Mouse (Mus musculus) lung, embryonic 14.5 days (tissue): Measurements from ENCODE around the gene Atg16l2. TPM values are rescaled to one million over a fixed set of nuclear protein-coding genes. Genes with fewer than 3 reads are reported as not detected.

Experiments used
- ATAC-seq: fragments of 200-750 bp; cut with Nextera tagmentation; 2 replicates; pipeline ENCODE4 v1.8.0; 2017; ENCODE audit warnings: mild to moderate bottlenecking, moderate TSS enrichment, moderate library complexity; ENCODE audit not compliant: insufficient read depth
- DNase-seq: peaks from one replicate; pipeline ENCODE4 v3.0.0-alpha.2; 2015
- H3K27ac ChIP-seq: fragments of 300-500 bp; sonication (generic); 2 replicates; pipeline ENCODE4 v1.5.1; 2014; ENCODE audit warnings: low read depth, mild to moderate bottlenecking, moderate library complexity
- H3K27me3 ChIP-seq: fragments of 300-500 bp; sonication (generic); 2 replicates; pipeline ENCODE4 v1.6.1; 2014; ENCODE audit warnings: low read length, control low read depth; ENCODE audit not compliant: insufficient read depth
- H3K36me3 ChIP-seq: fragments of 300-500 bp; sonication (generic); 2 replicates; pipeline ENCODE4 v1.6.1; 2014; ENCODE audit warnings: control low read depth; ENCODE audit not compliant: insufficient read depth
- H3K4me1 ChIP-seq: fragments of 300-500 bp; sonication (generic); 2 replicates; pipeline ENCODE4 v1.6.1; 2014; ENCODE audit warnings: antibody characterized with exemption, control low read depth; ENCODE audit not compliant: insufficient read depth
- H3K4me2 ChIP-seq: fragments of 300-500 bp; sonication (generic); 2 replicates; pipeline ENCODE4 v1.6.1; 2014; ENCODE audit warnings: mild to moderate bottlenecking
- H3K4me3 ChIP-seq: fragments of 300-500 bp; sonication (generic); 2 replicates; pipeline ENCODE4 v1.5.1; 2014; ENCODE audit warnings: low read depth, low read length
- H3K9ac ChIP-seq: fragments of 300-500 bp; sonication (generic); 2 replicates; pipeline ENCODE4 v1.6.1; 2014
- H3K9me3 ChIP-seq: fragments of 300-500 bp; sonication (generic); 2 replicates; pipeline ENCODE4 v1.6.1; 2016; ENCODE audit warnings: low read depth, low read length, control low read depth
- CTCF ChIP-seq: IDR thresholded peaks from 2 replicates; pipeline ENCODE4 v1.5.1; 2016; ENCODE audit warnings: antibody characterized with exemption, low read depth
- WGBS: fragments of 180-500 bp; shearing (Covaris S2); extraction: QIAGEN DNeasy Blood & Tissue Kit; methylation state at CpG from one replicate; pipeline ENCODE4 v1.1.7; 2014; 5-methylcytosine and 5-hydroxymethylcytosine counted together
- polyA plus RNA-seq: library from polyadenylated mRNA; unstranded; fragments of >200 nt; fragmentation: Nextera tagmentation; extraction: Ambion mirVana; gene quantifications from 2 replicates; pipeline ENCODE4 v1.2.1, GENCODE M21; 2014

Atg16l2 gene
- polyA plus RNA-seq, 1 experiment from 2014 or later = 13.2 TPM

DNA sequence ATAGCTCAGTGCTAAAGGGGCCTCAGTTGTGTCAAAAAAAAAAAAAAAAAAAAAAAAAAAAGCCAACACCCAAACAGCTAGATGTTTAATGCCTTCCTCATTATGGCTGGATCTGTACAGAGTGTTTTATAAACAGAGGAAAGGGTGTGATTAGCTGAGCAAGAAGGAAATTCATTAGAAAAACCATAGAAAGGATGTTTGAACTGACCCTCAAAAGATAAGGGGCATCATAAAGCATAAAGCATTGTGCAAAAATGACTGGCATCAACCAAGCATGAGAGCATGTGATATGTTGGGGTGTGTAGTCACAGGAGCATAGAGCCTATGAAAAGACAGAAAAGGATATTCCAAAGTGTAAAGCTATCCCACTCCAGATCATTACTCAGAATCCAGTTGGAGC lies 43.6 kb downstream of the Atg16l2 start:
- TF ChIP-seq CTCF = no peak
- DNase-seq (peak; percentile 7), ATAC-seq (no peak)
- Histone ChIP-seq H3K4me2 (no peak overlapping the region), H3K4me3 (no peak overlapping the region), H3K4me1 (no peaks in the 10 kb centered on the region), H3K9me3 (no peaks in the 10 kb centered on the region), H3K27me3 (no peaks in the 10 kb centered on the region), H3K36me3 (peaks cover 29% of the 10 kb centered on the region), H3K9ac (no peak overlapping the region), H3K27ac (no peak overlapping the region)

DNA sequence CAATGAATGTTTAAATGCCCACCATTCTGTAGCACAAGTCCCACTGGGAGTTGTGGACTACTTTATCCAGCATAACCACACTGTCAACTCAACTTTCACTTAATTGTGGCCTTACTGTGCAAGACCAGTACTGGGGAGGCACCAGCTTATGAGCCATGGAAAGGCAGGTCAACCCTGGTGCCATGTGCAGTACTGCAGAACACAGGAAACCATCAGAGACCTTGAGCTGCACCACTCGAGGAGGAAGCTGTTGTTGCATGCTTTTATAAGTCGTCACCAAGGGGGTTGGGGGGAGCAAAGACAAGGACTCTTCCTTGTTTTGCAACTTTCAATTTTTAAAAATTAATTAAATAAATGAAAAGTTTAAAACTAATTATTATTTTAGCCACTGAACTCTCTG lies 49.0 kb downstream of the Atg16l2 start:
- Histone ChIP-seq H3K4me1 (no peaks in the 10 kb centered on the region), H3K9me3 (no peaks in the 10 kb centered on the region), H3K27ac (no peak overlapping the region), H3K36me3 (peaks cover 24% of the 10 kb centered on the region), H3K9ac (no peak overlapping the region), H3K27me3 (no peaks in the 10 kb centered on the region), H3K4me2 (no peak overlapping the region), H3K4me3 (no peak overlapping the region)
- TF ChIP-seq CTCF = no peak
- ATAC-seq = no peak
- WGBS = 58% methylated on average over 2 of the region's 2 CpGs
- no peak for DNase-seq

DNA sequence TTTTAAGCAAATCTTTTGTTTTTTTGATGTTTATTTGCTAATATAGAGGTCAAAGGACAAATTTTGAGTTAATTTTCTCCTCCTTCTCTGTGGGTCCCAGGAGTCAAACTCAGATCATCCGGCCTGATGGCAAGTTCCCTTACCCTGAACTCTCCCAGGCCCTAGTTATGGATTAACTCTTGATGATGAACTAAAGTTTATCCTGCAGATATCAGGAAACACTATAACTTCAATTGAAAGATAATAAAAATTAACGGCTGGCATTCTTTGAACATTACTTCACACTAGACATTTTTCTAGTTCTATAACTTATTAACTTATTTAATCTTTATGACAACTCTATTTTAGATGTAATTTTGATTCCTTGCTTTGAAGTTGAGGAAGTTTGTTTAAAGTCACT lies 52.9 kb downstream of the Atg16l2 start:
- Histone ChIP-seq H3K9me3 (no peaks in the 10 kb centered on the region), H3K4me2 (no peak overlapping the region), H3K9ac (no peak overlapping the region), H3K4me1 (no peaks in the 10 kb centered on the region), H3K36me3 (peaks cover 16% of the 10 kb centered on the region), H3K4me3 (no peak overlapping the region), H3K27ac (no peak overlapping the region), H3K27me3 (no peaks in the 10 kb centered on the region)
- no peak for DNase-seq
- no peak for ATAC-seq
- WGBS = 46% methylated on average over 2 of the region's 2 CpGs
- TF ChIP-seq CTCF = no peak

DNA sequence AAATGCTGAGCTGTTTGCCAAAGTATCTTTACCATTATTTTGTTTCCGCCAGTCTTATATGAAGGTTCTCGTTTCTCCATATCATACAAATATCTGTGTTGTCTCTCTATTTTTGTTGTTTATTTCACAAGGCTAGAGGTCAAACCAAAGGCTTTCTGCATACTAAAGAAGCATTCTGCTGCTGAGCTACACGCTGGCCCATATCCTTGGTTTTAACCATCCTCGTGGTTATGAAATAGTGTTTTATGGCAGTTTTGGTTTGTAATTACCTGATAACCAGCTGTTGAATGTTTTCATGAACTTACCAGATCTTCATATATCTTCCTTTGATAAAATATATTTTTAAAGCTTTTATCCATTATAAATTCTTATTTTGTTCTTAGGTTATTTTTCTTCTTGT lies 53.3 kb downstream of the Atg16l2 start:
- no peaks in the 10 kb centered on the region for H3K27me3 ChIP-seq
- H3K9me3 ChIP-seq = no peaks in the 10 kb centered on the region
- peaks cover 14% of the 10 kb centered on the region for H3K36me3 ChIP-seq
- WGBS = 79% methylated on average over 4 of the region's 4 CpGs
- no peak for TF ChIP-seq CTCF
- H3K9ac ChIP-seq = no peak overlapping the region
- H3K27ac ChIP-seq = no peak overlapping the region
- DNase-seq (no peak), ATAC-seq (no peak)
- H3K4me2 ChIP-seq = no peak overlapping the region
- H3K4me1 ChIP-seq = no peaks in the 10 kb centered on the region
- H3K4me3 ChIP-seq = no peak overlapping the region

DNA sequence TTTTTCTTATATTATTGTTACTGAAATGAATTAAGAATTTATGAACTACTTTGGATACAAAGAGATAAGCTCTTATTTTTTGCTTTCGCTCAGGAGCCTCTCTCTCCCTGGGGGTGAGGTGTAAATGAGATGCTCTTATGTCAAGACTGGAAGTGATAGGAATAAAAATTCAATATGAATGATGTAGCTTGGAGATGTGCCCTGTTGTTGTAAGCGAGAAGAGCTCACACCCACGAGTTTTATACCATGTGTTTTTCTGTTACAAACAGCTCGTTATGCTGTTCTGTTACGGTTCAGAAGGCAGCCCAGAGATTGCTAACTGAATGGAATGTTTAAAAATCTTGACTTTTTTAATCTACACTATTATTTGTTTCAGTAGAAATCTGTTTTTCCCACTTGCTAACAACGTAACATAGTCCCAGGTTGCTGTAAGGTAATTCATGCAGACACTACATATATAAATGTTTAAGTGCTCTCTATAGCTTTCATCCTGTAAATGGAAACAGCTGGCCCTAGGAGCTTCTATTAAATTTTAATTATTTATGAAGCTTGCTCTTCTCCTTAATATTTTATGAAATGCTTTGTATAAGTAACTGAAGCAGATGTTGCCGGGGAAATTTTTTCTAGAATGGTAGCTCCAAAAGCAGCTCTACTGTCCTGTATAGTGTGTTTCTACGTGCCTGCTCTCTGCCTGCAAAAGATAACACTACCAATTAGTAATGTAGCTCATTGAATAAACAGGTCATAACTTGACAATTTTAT lies 65.2 kb downstream of the Atg16l2 start:
- DNase-seq (peak; percentile 66), ATAC-seq (no peak)
- Histone ChIP-seq H3K9me3 (no peaks in the 10 kb centered on the region), H3K36me3 (peaks cover 8% of the 10 kb centered on the region; the same call in 1 of the 2 replicates), H3K4me1 (no peaks in the 10 kb centered on the region), H3K4me2 (no peak overlapping the region), H3K27me3 (no peaks in the 10 kb centered on the region), H3K4me3 (no peak overlapping the region), H3K27ac (no peak overlapping the region), H3K9ac (no peak overlapping the region)
- WGBS = 60% methylated on average over 8 of the region's 8 CpGs
- no peak for TF ChIP-seq CTCF

DNA sequence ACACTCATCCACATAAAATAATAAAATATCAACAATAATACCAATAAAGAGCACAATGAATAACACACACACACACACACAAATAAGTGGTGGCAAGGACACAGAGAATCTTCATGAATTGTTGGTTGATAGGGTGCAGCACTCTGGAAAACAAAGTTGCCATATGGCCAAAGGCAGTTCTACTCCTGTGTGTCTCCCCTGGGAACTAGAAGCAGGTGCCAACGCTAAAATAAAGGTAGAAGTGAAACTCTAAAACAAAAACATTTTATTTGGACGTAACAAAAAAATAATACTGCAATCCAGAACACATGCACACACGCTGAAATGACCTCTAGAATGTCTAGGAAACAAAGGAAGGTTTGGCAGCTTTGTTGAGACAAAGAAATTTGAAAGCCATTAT lies 69.3 kb downstream of the Atg16l2 start:
- TF ChIP-seq CTCF = no peak
- no peak overlapping the region for H3K4me3 ChIP-seq
- H3K4me2 ChIP-seq = no peak overlapping the region
- ATAC-seq (no peak), DNase-seq (no peak)
- H3K36me3 ChIP-seq = peaks cover 8% of the 10 kb centered on the region; the same call in 1 of the 2 replicates
- no peaks in the 10 kb centered on the region for H3K27me3 ChIP-seq
- H3K9me3 ChIP-seq = no peaks in the 10 kb centered on the region
- H3K4me1 ChIP-seq = no peaks in the 10 kb centered on the region
- H3K9ac ChIP-seq = no peak overlapping the region
- 78% methylated on average over 3 of the region's 3 CpGs for whole genome bisulfite sequencing
- no peak overlapping the region for H3K27ac ChIP-seq

DNA sequence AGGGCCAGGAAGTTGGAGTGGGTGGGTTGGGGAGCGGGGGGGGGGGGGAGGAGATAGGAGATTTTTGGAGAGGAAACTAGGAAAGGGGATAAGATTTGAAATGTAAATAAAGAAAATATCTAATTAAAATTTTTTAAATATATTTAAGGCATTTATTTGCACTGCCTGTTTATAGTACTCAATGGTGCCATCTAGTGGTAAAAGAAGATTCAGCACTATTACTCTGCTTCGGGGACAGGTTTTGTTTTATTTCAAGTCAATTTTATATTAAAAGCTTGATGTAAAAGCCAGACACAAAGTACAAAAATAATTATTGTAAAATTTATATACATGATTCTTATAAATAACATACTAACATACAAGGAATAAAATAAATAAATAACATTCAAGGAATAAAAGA lies 70.6 kb downstream of the Atg16l2 start:
- no peak overlapping the region for H3K9ac ChIP-seq
- DNase-seq (peak; percentile 85), ATAC-seq (no peak)
- no peaks in the 10 kb centered on the region for H3K9me3 ChIP-seq
- H3K4me2 ChIP-seq = no peak overlapping the region
- H3K36me3 ChIP-seq = peaks cover 8% of the 10 kb centered on the region; the same call in 1 of the 2 replicates
- 46% methylated on average over 2 of the region's 2 CpGs for WGBS
- no peak overlapping the region for H3K4me3 ChIP-seq
- H3K4me1 ChIP-seq = no peaks in the 10 kb centered on the region
- peak; percentile 57 for TF ChIP-seq CTCF
- H3K27me3 ChIP-seq = no peaks in the 10 kb centered on the region
- no peak overlapping the region for H3K27ac ChIP-seq

DNA sequence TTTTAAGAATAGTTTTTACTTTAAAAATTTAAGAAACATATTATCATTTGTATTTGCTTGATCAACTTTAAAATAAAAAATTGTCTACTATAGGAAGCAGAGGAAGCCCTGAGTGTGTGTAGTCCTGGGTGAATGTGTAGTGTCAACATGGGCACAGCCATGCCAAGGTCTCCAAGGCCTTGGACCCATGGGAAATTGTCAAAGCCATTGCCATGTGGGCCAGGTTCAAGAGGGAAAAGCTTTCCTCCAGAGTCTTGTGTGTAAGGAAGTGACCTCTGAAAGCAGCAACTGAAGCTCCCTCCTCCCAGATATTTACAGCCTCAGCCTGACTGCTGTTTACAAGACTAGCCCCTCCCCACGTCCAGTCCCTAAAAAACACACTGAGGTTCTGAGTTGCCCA lies 72.7 kb downstream of the Atg16l2 start:
- Histone ChIP-seq H3K27ac (no peak overlapping the region), H3K4me2 (no peak overlapping the region), H3K9ac (no peak overlapping the region), H3K36me3 (0 out of 2 replicates have a peak, but pooled peaks cover 3% of the 10 kb centered on the region), H3K27me3 (no peaks in the 10 kb centered on the region), H3K4me3 (no peak overlapping the region), H3K9me3 (no peaks in the 10 kb centered on the region), H3K4me1 (no peaks in the 10 kb centered on the region)
- 71% methylated on average over 1 of the region's 1 CpGs for WGBS
- TF ChIP-seq CTCF = no peak
- ATAC-seq (no peak), DNase-seq (no peak)
